Mouse (Mus musculus): ENCODE measurements around the gene Fam13c. TPM values are rescaled to one million over a fixed set of nuclear protein-coding genes. Genes with fewer than 3 reads are reported as not detected.

Fam13c gene
- polyA plus RNA-seq, 1 experiment from 2014 or later: 12.7 TPM

- no peak for ATAC-seq (ENCODE audit: insufficient number of reproducible peaks, insufficient read depth, low FRiP score, low read depth)
- Histone ChIP-seq H3K27ac (replicated peaks in 1 of 2; ENCODE audit: control insufficient read depth in 1 of 2, insufficient read depth in 1 of 2, low read depth in 2 of 2, low read length in 2 of 2) (no peak overlapping the region), H3K4me2 (ENCODE audit: low read length) (peak overlapping the region; percentile 99), H3K9me3 (ENCODE audit: control insufficient read depth, low read length) (no peaks in the 10 kb centered on the region), H3K4me3 (ENCODE audit: control insufficient read depth in 1 of 2, insufficient read depth in 1 of 2, low read depth in 1 of 2, low read length in 2 of 2) (peak overlapping the region; percentile 64 to 70), H3K36me3 (ENCODE audit: control insufficient read depth, insufficient read depth, low read length) (no peaks in the 10 kb centered on the region), H3K4me1 (ENCODE audit: control insufficient read depth in 2 of 2, insufficient read depth in 2 of 2, low read length in 2 of 2) (peaks cover 0 to 11% of the 10 kb centered on the region in 2 experiments; a peak in 2 of 4 replicates), H3K27me3 (ENCODE audit: control insufficient read depth, insufficient read depth, low read length) (peaks cover 39% of the 10 kb centered on the region), H3K9ac (ENCODE audit: low read length) (no peak overlapping the region; the same call in 1 of the 2 replicates)
- 1% methylated on average over 28 of the region's 28 CpGs for WGBS
These were observed 159.6 kb downstream of the Fam13c start for GRCm38 (mm10) chr10:70599925-70600305.

Other genes starting within 250 kb of the Fam13c start
- gene Mrln, start 235.8 kb upstream of the Fam13c start, polyA plus RNA-seq (2014; fragmentation: Nextera tagmentation; extraction: Ambion mirVana): 0.92 and 1.6 TPM in 2 replicates
- 0.74 and 0.76 TPM in 2 replicates for gene Slc16a9, start 195.4 kb upstream of the Fam13c start, polyA plus RNA-seq (2014; fragmentation: Nextera tagmentation; extraction: Ambion mirVana)
- 1.0 and 1.3 TPM in 2 replicates for gene Phyhipl, start 215.5 kb downstream of the Fam13c start, polyA plus RNA-seq (2014; fragmentation: Nextera tagmentation; extraction: Ambion mirVana)